Mouse (Mus musculus) limb, embryonic 12.5 days (tissue): ENCODE measurements around the gene Tyw5. TPM values are rescaled to one million over a fixed set of nuclear protein-coding genes. Genes with fewer than 3 reads are reported as not detected.

ENCODE experiments used
- ATAC-seq: fragments of 200-750 bp; cut with Nextera tagmentation; 2 replicates; pipeline ENCODE4 v1.8.0; 2017; ENCODE audit warnings: low read depth, moderate TSS enrichment; ENCODE audit not compliant: insufficient number of reproducible peaks, insufficient read depth, low FRiP score, low TSS enrichment
- H3K27ac ChIP-seq: fragments of 300-500 bp; sonication (generic); 2 replicates; pipeline ENCODE4 v1.5.1; 2016; ENCODE audit warnings: mild to moderate bottlenecking, moderate library complexity
- H3K27me3 ChIP-seq: fragments of 300-500 bp; sonication (generic); 2 replicates; pipeline ENCODE4 v1.6.1; 2016; ENCODE audit warnings: mild to moderate bottlenecking, moderate library complexity
- H3K36me3 ChIP-seq: fragments of 300-500 bp; sonication (generic); 2 replicates; pipeline ENCODE4 v1.6.1; 2016; ENCODE audit warnings: mild to moderate bottlenecking, moderate library complexity
- H3K4me1 ChIP-seq: fragments of 300-500 bp; sonication (generic); replicated peaks from 2 replicates; pipeline ENCODE4 v1.6.1; 2016
- H3K4me2 ChIP-seq: fragments of 300-500 bp; sonication (generic); 2 replicates; pipeline ENCODE4 v1.6.1; 2016; ENCODE audit warnings: mild to moderate bottlenecking, moderate library complexity
- H3K4me3 ChIP-seq: fragments of 300-500 bp; sonication (generic); replicated peaks from 2 replicates; pipeline ENCODE4 v1.5.1; 2016; ENCODE audit warnings: mild to moderate bottlenecking
- H3K9ac ChIP-seq: fragments of 300-500 bp; sonication (generic); replicated peaks from 2 replicates; pipeline ENCODE4 v1.6.1; 2016; ENCODE audit warnings: mild to moderate bottlenecking, moderate library complexity
- H3K9me3 ChIP-seq: fragments of 300-500 bp; sonication (generic); 2 replicates; pipeline ENCODE4 v1.6.1; 2016; ENCODE audit warnings: mild to moderate bottlenecking, moderate library complexity
- WGBS: fragments of 180-500 bp; shearing (Covaris S2); methylation state at CpG from one replicate; pipeline ENCODE4 v1.1.7; 2016; 5-methylcytosine and 5-hydroxymethylcytosine counted together
- polyA plus RNA-seq: library from polyadenylated mRNA; unstranded; fragments of >200 nt; fragmentation: Nextera tagmentation; extraction: Ambion mirVana; gene quantifications from 2 replicates; pipeline ENCODE4 v1.2.1, GENCODE M21; 2016

Tyw5 gene
- polyA plus RNA-seq, 1 experiment from 2014 or later = 30.5 TPM

DNA sequence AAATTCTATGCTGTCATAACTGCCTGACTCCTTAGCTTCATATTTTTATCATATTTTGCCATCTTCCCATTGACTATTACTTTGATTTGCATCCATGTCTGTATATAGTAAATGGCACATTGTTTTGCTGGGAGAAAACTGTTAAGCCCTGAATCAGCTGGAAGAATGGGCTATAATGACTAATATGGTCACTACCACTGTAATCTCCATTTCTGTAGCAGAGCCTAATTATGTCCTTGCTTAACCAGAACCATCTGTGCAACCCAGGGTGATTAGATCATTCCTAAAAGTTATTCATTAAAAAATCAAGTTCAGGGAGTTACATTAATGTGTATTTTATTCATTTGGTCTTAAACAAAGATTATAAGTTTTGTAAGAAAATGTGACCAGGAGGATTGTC is 20.4 kb downstream of the Tyw5 start:
- H3K27ac ChIP-seq = no peak overlapping the region
- H3K9ac ChIP-seq = no peak overlapping the region
- no peak for ATAC-seq
- no peaks in the 10 kb centered on the region for H3K4me1 ChIP-seq
- no peak overlapping the region for H3K4me3 ChIP-seq
- H3K9me3 ChIP-seq = no peaks in the 10 kb centered on the region
- H3K27me3 ChIP-seq = no peaks in the 10 kb centered on the region
- H3K36me3 ChIP-seq = peaks cover 33% of the 10 kb centered on the region
- H3K4me2 ChIP-seq = no peak overlapping the region

DNA sequence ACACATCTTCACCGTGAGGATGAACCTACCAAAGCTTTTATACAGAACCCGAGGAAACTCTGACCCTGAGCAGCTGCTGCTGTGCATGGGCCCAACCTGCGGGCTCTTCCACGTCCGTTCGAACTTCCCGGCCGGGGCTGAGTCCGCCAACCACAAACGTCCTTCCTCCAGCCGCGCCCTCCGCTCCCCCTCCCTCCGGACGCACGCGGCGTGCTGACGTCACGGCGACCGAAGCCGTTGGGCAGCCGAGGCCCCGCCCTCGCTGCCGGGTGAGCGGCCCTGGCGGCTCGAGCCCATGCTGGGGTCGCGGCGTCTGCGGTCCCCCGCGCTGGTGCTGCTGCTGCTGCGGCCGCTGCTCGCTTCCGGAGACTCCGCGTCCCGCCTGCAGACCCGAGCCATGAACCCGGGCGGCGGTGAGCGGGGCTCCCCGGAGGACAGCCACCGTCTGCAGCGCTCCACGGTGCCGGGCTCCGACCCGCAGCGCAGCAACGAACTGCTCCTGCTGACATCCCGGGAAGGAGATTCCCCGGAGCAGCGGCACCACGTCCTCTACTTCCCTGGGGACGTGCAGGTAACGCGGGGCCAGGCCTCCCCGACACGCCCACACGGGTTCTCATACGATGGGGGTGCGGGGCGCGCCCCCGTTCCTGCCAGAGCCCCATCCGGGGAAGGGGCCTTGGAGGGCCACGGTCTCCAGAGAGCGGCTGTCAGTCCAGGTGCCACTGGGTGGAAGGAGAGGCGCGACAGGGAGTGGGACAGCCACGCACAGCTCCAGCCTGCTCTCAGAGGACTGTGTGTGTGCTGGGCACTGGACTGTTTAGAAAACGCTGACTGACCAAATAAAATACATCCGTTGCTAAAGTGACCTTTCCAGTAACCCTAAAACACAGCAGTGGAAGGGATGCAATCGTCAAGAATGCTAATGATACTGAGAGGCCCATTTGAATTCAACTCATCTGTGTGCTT is 29.2 kb downstream of the Tyw5 start, which contains the start of gene 1700066M21Rik:
Gene 1700066M21Rik (plus strand): TSS at position 245 of the 966 bp plus-strand sequence.
- H3K36me3 ChIP-seq = no peaks in the 10 kb centered on the region
- peaks cover 13% of the 10 kb centered on the region for H3K4me1 ChIP-seq
- peak; percentile 96 for ATAC-seq
- peak within 1 kb of the TSS; percentile 89 for H3K9ac ChIP-seq
- H3K9me3 ChIP-seq = 0 out of 2 replicates have a peak, but pooled peaks cover 2% of the 10 kb centered on the region
- peak within 1 kb of the TSS; percentile 89 for H3K4me3 ChIP-seq
- H3K27ac ChIP-seq = peak within 1 kb of the TSS; percentile 87
- H3K4me2 ChIP-seq = peak within 1 kb of the TSS; percentile 95
- no peaks in the 10 kb centered on the region for H3K27me3 ChIP-seq
- under 1% methylated on average over 81 of the region's 81 CpGs for WGBS

DNA sequence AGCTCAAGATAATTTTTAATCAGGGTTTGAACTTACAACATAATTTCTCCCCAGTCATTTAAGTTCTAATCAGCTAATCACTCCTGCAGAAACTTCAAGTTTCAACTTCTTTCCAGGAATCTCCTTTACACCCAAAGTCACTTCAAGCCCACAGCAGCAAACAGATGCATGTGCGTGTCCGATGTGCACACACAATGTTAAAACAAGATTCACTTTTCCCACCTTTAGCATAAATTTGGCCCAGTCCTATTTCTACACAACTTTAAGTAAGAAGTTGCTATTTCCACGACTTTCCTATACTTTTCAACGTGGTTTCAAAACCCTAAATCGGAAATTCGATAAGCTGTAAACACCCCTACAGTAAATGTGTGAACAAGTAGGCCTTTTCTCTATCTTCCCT is 30.1 kb downstream of the Tyw5 start:
- H3K27ac ChIP-seq = no peak overlapping the region
- no peaks in the 10 kb centered on the region for H3K36me3 ChIP-seq
- ATAC-seq = no peak
- peaks cover 13% of the 10 kb centered on the region for H3K4me1 ChIP-seq
- H3K9ac ChIP-seq = no peak overlapping the region
- WGBS = 61% methylated on average over 6 of the region's 6 CpGs
- no peaks in the 10 kb centered on the region for H3K27me3 ChIP-seq
- peak overlapping the region; percentile 89 for H3K4me3 ChIP-seq
- H3K4me2 ChIP-seq = peak overlapping the region; percentile 95
- 0 out of 2 replicates have a peak, but pooled peaks cover 2% of the 10 kb centered on the region for H3K9me3 ChIP-seq

DNA sequence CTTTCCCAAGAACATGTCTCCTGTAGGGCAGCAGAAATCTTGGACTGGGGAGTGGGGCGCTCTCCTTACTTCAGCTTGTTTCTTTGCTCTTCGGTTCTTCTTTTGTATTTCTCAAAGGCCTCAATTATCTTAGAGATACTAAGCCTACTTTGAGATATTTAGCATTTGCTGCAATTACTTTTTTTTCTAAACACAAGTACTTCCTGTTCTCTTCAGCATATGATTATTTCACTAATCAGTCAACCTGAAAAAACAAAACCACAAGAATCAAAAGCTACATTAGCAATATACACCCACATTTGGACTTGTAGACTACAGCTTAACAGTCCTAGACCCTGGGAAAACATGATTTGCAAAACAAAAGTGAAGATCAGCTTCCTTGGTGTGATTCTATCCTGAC is 31.6 kb downstream of the Tyw5 start:
- H3K27ac ChIP-seq = no peak overlapping the region
- no peak overlapping the region for H3K4me3 ChIP-seq
- H3K36me3 ChIP-seq = no peaks in the 10 kb centered on the region
- ATAC-seq = no peak
- H3K9me3 ChIP-seq = 0 out of 2 replicates have a peak, but pooled peaks cover 2% of the 10 kb centered on the region
- H3K4me1 ChIP-seq = peaks cover 13% of the 10 kb centered on the region
- 85% methylated on average over 2 of the region's 2 CpGs for WGBS
- H3K4me2 ChIP-seq = no peak overlapping the region
- no peaks in the 10 kb centered on the region for H3K27me3 ChIP-seq
- H3K9ac ChIP-seq = no peak overlapping the region

- Histone ChIP-seq H3K27me3 (no peaks in the 10 kb centered on the region), H3K9me3 (0 out of 2 replicates have a peak, but pooled peaks cover 2% of the 10 kb centered on the region), H3K36me3 (no peaks in the 10 kb centered on the region), H3K27ac (no peak overlapping the region), H3K4me1 (no peaks in the 10 kb centered on the region), H3K9ac (no peak overlapping the region), H3K4me3 (no peak overlapping the region), H3K4me2 (no peak overlapping the region)
- 84% methylated on average over 4 of the region's 4 CpGs for WGBS
- ATAC-seq = no peak
Observed at GRCm38 (mm10) chr1:57370451-57370850, 36.5 kb downstream of the Tyw5 start.

GRCm38 (mm10) chr1:57369111-57369510 is 37.8 kb downstream of the Tyw5 start:
- Histone ChIP-seq H3K9ac (no peak overlapping the region), H3K4me1 (no peaks in the 10 kb centered on the region), H3K4me3 (no peak overlapping the region), H3K36me3 (no peaks in the 10 kb centered on the region), H3K4me2 (no peak overlapping the region), H3K27me3 (no peaks in the 10 kb centered on the region), H3K9me3 (0 out of 2 replicates have a peak, but pooled peaks cover 2% of the 10 kb centered on the region), H3K27ac (no peak overlapping the region)
- ATAC-seq = no peak
- WGBS = 84% methylated on average over 4 of the region's 4 CpGs

DNA sequence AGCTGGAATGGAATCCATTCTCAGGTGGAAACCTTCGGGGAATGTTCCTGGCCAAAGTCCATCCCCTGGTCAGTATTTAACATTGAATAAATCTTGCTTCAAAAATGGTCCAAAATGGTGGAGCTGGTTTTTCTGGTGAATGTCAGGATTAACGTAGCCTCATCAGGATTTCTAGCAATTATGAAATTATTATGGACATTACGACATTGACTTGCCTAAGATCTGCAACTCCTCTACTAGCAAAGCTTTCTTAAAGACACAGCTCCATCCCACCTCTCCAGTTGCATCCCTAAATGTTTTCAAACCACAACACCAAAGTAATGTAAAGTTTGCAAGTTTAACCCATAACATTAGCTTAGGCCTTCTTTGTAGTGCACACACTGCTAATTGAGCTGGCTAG is 39.5 kb downstream of the Tyw5 start:
- Histone ChIP-seq H3K4me2 (no peak overlapping the region), H3K4me1 (no peaks in the 10 kb centered on the region), H3K4me3 (no peak overlapping the region), H3K9me3 (no peaks in the 10 kb centered on the region), H3K9ac (no peak overlapping the region), H3K27ac (no peak overlapping the region), H3K36me3 (no peaks in the 10 kb centered on the region), H3K27me3 (no peaks in the 10 kb centered on the region)
- no peak for ATAC-seq
- 94% methylated on average over 3 of the region's 3 CpGs for WGBS

DNA sequence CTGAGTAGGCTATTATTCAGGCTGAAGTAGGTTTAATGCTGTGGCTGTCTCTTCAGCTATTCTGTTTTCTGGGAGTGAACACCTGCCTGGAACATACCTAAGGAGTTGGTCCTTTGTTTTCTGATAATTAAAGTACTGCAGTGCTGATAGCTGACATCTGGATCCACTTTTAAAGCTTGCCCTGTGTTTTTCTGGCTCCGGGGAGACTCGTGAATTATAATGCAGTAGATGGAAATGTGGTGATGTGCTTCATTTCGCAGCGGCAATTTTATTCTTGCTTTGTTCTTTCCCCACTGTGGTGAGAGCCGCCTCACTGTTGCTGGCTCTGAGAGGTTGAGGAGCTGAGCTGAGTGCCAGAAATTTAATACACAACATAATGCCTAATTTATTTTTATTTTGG is 48.4 kb downstream of the Tyw5 start:
- ATAC-seq = peak; percentile 84
- WGBS = 25% methylated on average over 5 of the region's 5 CpGs
- Histone ChIP-seq H3K4me3 (no peak overlapping the region), H3K4me2 (no peak overlapping the region), H3K27ac (no peak overlapping the region), H3K4me1 (peaks cover 10% of the 10 kb centered on the region; the same call in 1 of the 2 replicates), H3K36me3 (no peaks in the 10 kb centered on the region), H3K9ac (no peak overlapping the region), H3K27me3 (no peaks in the 10 kb centered on the region), H3K9me3 (no peaks in the 10 kb centered on the region)

DNA sequence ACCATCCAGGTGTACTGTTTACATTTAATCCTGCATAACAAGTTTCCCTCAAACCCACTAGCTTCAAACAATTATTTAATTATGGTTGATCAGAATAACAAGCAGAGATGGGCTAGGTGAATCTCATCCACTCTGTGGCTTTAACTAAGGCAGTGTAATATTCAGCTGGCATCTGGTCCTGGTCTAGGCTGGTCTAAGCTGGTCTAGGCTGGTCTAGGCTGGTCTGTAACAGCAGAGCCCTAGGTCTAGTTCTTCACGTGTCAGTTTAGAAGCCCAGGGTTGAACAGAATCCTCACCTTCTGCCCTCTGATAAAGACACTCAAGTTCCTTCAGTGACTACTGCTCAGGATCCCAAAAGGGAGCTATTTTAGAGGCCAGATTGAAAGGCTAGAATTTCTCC is 55.0 kb downstream of the Tyw5 start:
- no peak for ATAC-seq

GRCm38 (mm10) chr1:57347487-57347886 is 59.4 kb downstream of the Tyw5 start:
- Histone ChIP-seq H3K27me3 (no peaks in the 10 kb centered on the region), H3K36me3 (no peaks in the 10 kb centered on the region), H3K4me1 (no peaks in the 10 kb centered on the region; the same call in 1 of the 2 replicates), H3K9me3 (no peaks in the 10 kb centered on the region), H3K4me3 (no peak overlapping the region), H3K27ac (no peak overlapping the region), H3K9ac (no peak overlapping the region), H3K4me2 (no peak overlapping the region)
- ATAC-seq = 0 out of 2 replicates have a peak, but pooled peaks have one; percentile 52

More for the DNA sequence above, 55.0 kb downstream of the Tyw5 start:
- H3K9ac ChIP-seq = no peak overlapping the region
- no peak overlapping the region for H3K4me3 ChIP-seq
- WGBS = 85% methylated on average over 1 of the region's 1 CpGs
- H3K36me3 ChIP-seq = no peaks in the 10 kb centered on the region
- H3K9me3 ChIP-seq = no peaks in the 10 kb centered on the region
- no peaks in the 10 kb centered on the region for H3K27me3 ChIP-seq
- no peaks in the 10 kb centered on the region for H3K4me1 ChIP-seq
- no peak overlapping the region for H3K4me2 ChIP-seq
- no peak overlapping the region for H3K27ac ChIP-seq

- ATAC-seq = no peak
- Histone ChIP-seq H3K4me1 (no peaks in the 10 kb centered on the region; the same call in 1 of the 2 replicates), H3K4me2 (no peak overlapping the region), H3K27ac (no peak overlapping the region), H3K9me3 (no peaks in the 10 kb centered on the region), H3K4me3 (no peak overlapping the region), H3K9ac (no peak overlapping the region), H3K27me3 (peaks cover 5% of the 10 kb centered on the region; the same call in 1 of the 2 replicates), H3K36me3 (no peaks in the 10 kb centered on the region)
- 32% methylated on average over 2 of the region's 2 CpGs for WGBS
Observed at GRCm38 (mm10) chr1:57341197-57341596, 65.7 kb downstream of the Tyw5 start.
